Mouse (Mus musculus) heart, embryonic 12.5 days (tissue): ENCODE measurements around the gene Spin2f. TPM values are rescaled to one million over a fixed set of nuclear protein-coding genes. Genes with fewer than 3 reads are reported as not detected.
"Not testable (repeated sequence)": the region's sequence is repeated elsewhere in the genome, so short reads cannot be mapped to it uniquely, and the experiment has no call there.

Experiments
- ATAC-seq: fragments of 200-750 bp; cut with Nextera tagmentation; 2 replicates; pipeline ENCODE4 v1.8.0; 2017; ENCODE audit warnings: moderate TSS enrichment, moderate library complexity; ENCODE audit not compliant: insufficient number of reproducible peaks, low FRiP score
- H3K27ac ChIP-seq: fragments of 300-500 bp; sonication (generic); 2 replicates; pipeline ENCODE4 v1.5.1; 2016; ENCODE audit warnings: mild to moderate bottlenecking, moderate library complexity; ENCODE audit not compliant: poor library complexity, severe bottlenecking
- H3K27me3 ChIP-seq: fragments of 300-500 bp; sonication (generic); replicated peaks from 2 replicates; pipeline ENCODE4 v1.6.1; 2016; ENCODE audit warnings: mild to moderate bottlenecking, moderate library complexity
- H3K36me3 ChIP-seq: fragments of 300-500 bp; sonication (generic); 2 replicates; pipeline ENCODE4 v1.6.1; 2016; ENCODE audit warnings: mild to moderate bottlenecking, moderate library complexity
- H3K4me1 ChIP-seq: fragments of 300-500 bp; sonication (generic); replicated peaks from 2 replicates; pipeline ENCODE4 v1.6.1; 2016; ENCODE audit warnings: mild to moderate bottlenecking
- H3K4me2 ChIP-seq: fragments of 300-500 bp; sonication (generic); 2 replicates; pipeline ENCODE4 v1.6.1; 2016; ENCODE audit warnings: mild to moderate bottlenecking, moderate library complexity
- H3K4me3 ChIP-seq: fragments of 300-500 bp; sonication (generic); 2 replicates; pipeline ENCODE4 v1.5.1; 2016; ENCODE audit warnings: mild to moderate bottlenecking
- H3K9ac ChIP-seq: fragments of 300-500 bp; sonication (generic); 2 replicates; pipeline ENCODE4 v1.6.1; 2016; ENCODE audit warnings: mild to moderate bottlenecking, moderate library complexity
- H3K9me3 ChIP-seq: fragments of 300-500 bp; sonication (generic); replicated peaks from 2 replicates; pipeline ENCODE4 v1.6.1; 2016; ENCODE audit warnings: mild to moderate bottlenecking, moderate library complexity
- WGBS: fragments of 180-500 bp; shearing (Covaris S2); methylation state at CpG from one replicate; pipeline ENCODE4 v1.1.7; 2016; 5-methylcytosine and 5-hydroxymethylcytosine counted together
- polyA plus RNA-seq: library from polyadenylated mRNA; unstranded; fragments of >200 nt; fragmentation: Nextera tagmentation; extraction: Ambion mirVana; gene quantifications from 2 replicates; pipeline ENCODE4 v1.2.1, GENCODE M21; 2016

The Spin2f gene
- polyA plus RNA-seq, result not detected in 2 replicates

DNA sequence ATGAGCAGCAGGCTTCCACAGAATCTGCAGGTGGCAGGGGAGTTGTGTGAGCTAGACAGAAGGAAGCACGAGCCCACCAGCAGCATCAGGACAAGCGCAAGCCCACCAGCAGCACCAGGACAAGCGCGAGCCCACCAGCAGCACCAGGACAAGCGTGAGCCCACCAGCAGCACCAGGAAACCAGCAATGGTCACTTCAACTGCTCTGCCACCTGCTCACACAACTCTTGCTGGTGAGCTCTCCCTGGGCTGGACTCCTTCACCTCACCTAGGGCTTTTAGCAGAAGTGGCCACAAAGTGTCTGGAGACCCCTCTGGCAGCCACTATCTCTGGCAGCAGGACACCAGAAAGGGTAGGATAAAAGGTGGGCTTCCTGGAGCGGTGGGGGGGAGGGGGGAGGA lies at the start of gene Spin2f:
Gene Spin2f (plus strand): TSS at position 301 of the 400 bp plus-strand sequence.
- not testable (repeated sequence) for H3K4me1 ChIP-seq, H3K27me3 ChIP-seq, H3K27ac ChIP-seq, H3K4me2 ChIP-seq, ATAC-seq, H3K4me3 ChIP-seq, H3K36me3 ChIP-seq, H3K9ac ChIP-seq
- peaks cover 12% of the 10 kb centered on the region; the same call in 1 of the 2 replicates for H3K9me3 ChIP-seq
- WGBS, result 41% methylated on average over 1 of the region's 6 CpGs

GRCm38 (mm10) chrX:31212136-31212535 lies 41.6 kb upstream of the Spin2f start:
- H3K27ac ChIP-seq, result not testable (repeated sequence)

GRCm38 (mm10) chrX:31223536-31223935 lies 30.2 kb upstream of the Spin2f start:
- WGBS, result 75% methylated on average over 9 of the region's 9 CpGs
- not testable (repeated sequence) for H3K4me1 ChIP-seq, H3K4me3 ChIP-seq, ATAC-seq, H3K9ac ChIP-seq, H3K27ac ChIP-seq, H3K27me3 ChIP-seq, H3K4me2 ChIP-seq, H3K36me3 ChIP-seq
- H3K9me3 ChIP-seq, result peaks cover 20% of the 10 kb centered on the region

More at GRCm38 (mm10) chrX:31212136-31212535, 41.6 kb upstream of the Spin2f start:
- not testable (repeated sequence) for H3K27me3 ChIP-seq, H3K4me2 ChIP-seq, ATAC-seq, H3K9ac ChIP-seq, H3K4me1 ChIP-seq, H3K36me3 ChIP-seq, H3K4me3 ChIP-seq
- peaks cover 33% of the 10 kb centered on the region for H3K9me3 ChIP-seq
- 78% methylated on average over 7 of the region's 7 CpGs for WGBS

- not testable (repeated sequence) for H3K27ac ChIP-seq, H3K4me2 ChIP-seq, H3K36me3 ChIP-seq, H3K27me3 ChIP-seq, H3K4me3 ChIP-seq, ATAC-seq, H3K4me1 ChIP-seq, H3K9ac ChIP-seq
- peaks cover 28% of the 10 kb centered on the region for H3K9me3 ChIP-seq
- WGBS, result 59% methylated on average over 4 of the region's 4 CpGs
These were observed 18.6 kb upstream of the Spin2f start for GRCm38 (mm10) chrX:31235088-31235487.

DNA sequence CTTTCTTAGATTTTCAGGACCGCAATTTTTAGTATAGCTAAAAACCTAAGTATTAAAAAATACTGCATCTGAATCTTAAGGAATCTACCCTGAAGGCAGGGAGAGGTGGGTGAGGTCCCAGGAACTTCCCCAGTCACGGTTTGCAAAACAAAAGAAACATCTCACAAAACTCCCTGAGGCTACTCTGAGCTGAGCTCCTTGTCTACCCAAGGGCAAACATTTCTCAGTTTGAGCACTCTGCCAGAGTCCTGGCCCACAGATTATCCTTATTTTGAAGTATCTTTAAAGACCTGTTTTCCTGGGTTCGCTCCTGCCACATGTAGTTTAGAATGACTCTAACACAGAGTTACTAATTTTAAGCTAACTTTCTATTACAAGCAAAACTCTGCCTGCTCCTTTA lies 11.9 kb upstream of the Spin2f start:
- not testable (repeated sequence) for H3K36me3 ChIP-seq, H3K4me2 ChIP-seq
- WGBS, result 73% methylated on average over 3 of the region's 3 CpGs

More for the DNA sequence above, 11.9 kb upstream of the Spin2f start:
- not testable (repeated sequence) for H3K27ac ChIP-seq, H3K9ac ChIP-seq, H3K4me3 ChIP-seq, ATAC-seq, H3K27me3 ChIP-seq, H3K4me1 ChIP-seq
- H3K9me3 ChIP-seq, result peaks cover 14% of the 10 kb centered on the region

Other genes starting within 250 kb of the Spin2f start
- not detected in 2 replicates for gene Btbd35f29, start 136.2 kb upstream of the Spin2f start, polyA plus RNA-seq
- gene Btbd35f26, start 82.6 kb downstream of the Spin2f start, polyA plus RNA-seq, result not detected in 2 replicates
- not detected in 2 replicates for gene Btbd35f19, start 130.0 kb downstream of the Spin2f start, polyA plus RNA-seq